ENCODE assay signal across 28 mouse cellular contexts in genomic region chr6:140187106-140187505, GRCm38 (mm10).
DNase-seq lines count a peak whose midpoint lies in the region; ATAC-seq lines count a peak whose summit lies in the region.
"Had no signal": no experiment of that assay in that cellular context is flagged by ENCODE, and none has a peak within 500 bp of the region (broad histone marks: within the 10 kb centered on the region; RNA-seq: fewer than 3 reads in every experiment).

No protein-coding gene starts in this region.

- peak overlapping the region; percentile 46 for H3K27ac ChIP-seq in intestine, embryonic 16.5 days (ENCODE audit: low read length)
- H3K27ac ChIP-seq: limb, embryonic 10.5 days; limb, embryonic 15.5 days; liver, embryonic 15.5 days; midbrain, embryonic 13.5 days had no signal

- H3K9ac ChIP-seq in intestine, embryonic 16.5 days (ENCODE audit: low read depth, low read length): no peak overlapping the region
- H3K9ac ChIP-seq: limb, embryonic 15.5 days; liver, embryonic 15.5 days; midbrain, embryonic 13.5 days had no signal

- H3K36me3 ChIP-seq in intestine, embryonic 16.5 days (ENCODE audit: control insufficient read depth, insufficient read depth, low read length): no peaks in the 10 kb centered on the region
- H3K36me3 ChIP-seq: limb, embryonic 10.5 days; limb, embryonic 15.5 days; liver, embryonic 15.5 days; midbrain, embryonic 13.5 days had no signal

- H3K27me3 ChIP-seq in intestine, embryonic 16.5 days (replicated peaks; ENCODE audit: control insufficient read depth, insufficient read depth, low read length): no peaks in the 10 kb centered on the region
- H3K27me3 ChIP-seq: limb, embryonic 15.5 days; liver, embryonic 15.5 days; megakaryocyte, embryonic 14.5 days; midbrain, embryonic 13.5 days had no signal

- H3K9me3 ChIP-seq in intestine, embryonic 16.5 days (ENCODE audit: control insufficient read depth, low read length): no peaks in the 10 kb centered on the region
- H3K9me3 ChIP-seq: limb, embryonic 10.5 days; limb, embryonic 15.5 days; liver, embryonic 15.5 days; midbrain, embryonic 13.5 days had no signal

- DNase-seq in kidney, postnatal 36 days: peak; percentile 10 to 25
- DNase-seq in kidney, postnatal 10 days: no peak
- DNase-seq in lung, postnatal 14 days: peak; percentile 3
- DNase-seq in lung, postnatal 25 days (ENCODE audit: low spot score): no peak
- DNase-seq in forelimb bud, embryonic 11.5 days (ENCODE audit: low read depth, low spot score): peak; percentile 27
- DNase-seq in retina, embryonic 14.5 days (ENCODE audit: low spot score): no peak
- DNase-seq in gastrocnemius, adult 18-20 months (ENCODE audit: low spot score): no peak
- DNase-seq: adrenal gland, adult 2 months; adrenal gland, postnatal 36 days; cerebellum, adult 2 months; cerebellum, postnatal 14 days; gastrocnemius, postnatal 10 days; heart, postnatal 14 days; kidney, adult 18-20 months; kidney, postnatal 25 days; layer of hippocampus, adult 9-11 months; thymus, adult 2 months; thymus, postnatal 36 days had no signal

- 0 out of 2 replicates have a peak, but pooled peaks cover 4% of the 10 kb centered on the region for H3K4me1 ChIP-seq in intestine, embryonic 16.5 days (ENCODE audit: control insufficient read depth, insufficient read depth, low read length)
- H3K4me1 ChIP-seq: liver, embryonic 15.5 days; megakaryocyte, embryonic 14.5 days; midbrain, embryonic 13.5 days had no signal

- H3K4me3 ChIP-seq in intestine, embryonic 16.5 days (ENCODE audit: low read length): no peak overlapping the region
- H3K4me3 ChIP-seq: erythroblast, embryonic 14.5 days; limb, embryonic 10.5 days; limb, embryonic 15.5 days; liver, embryonic 15.5 days; megakaryocyte, embryonic 14.5 days; midbrain, embryonic 13.5 days had no signal

- H3K4me2 ChIP-seq in intestine, embryonic 16.5 days (ENCODE audit: low read depth, low read length): no peak overlapping the region
- H3K4me2 ChIP-seq: limb, embryonic 15.5 days; liver, embryonic 15.5 days; midbrain, embryonic 13.5 days had no signal

- ATAC-seq in intestine, embryonic 16.5 days: peak; percentile 93
- ATAC-seq: CD4-positive, CD25-positive, alpha-beta regulatory T cell, adult 4 months; forebrain, embryonic 16.5 days; hindbrain, embryonic 16.5 days; midbrain, embryonic 13.5 days had no signal

- WGBS in intestine, embryonic 16.5 days: 50% methylated on average over 6 of the region's 6 CpGs

Comparison
In these comparisons a context has a peak if more than half of its experiments do, and no peak if none do; other contexts are left out.
1. DNase-seq: peak in kidney, postnatal 36 days (2 of 2), lung, postnatal 14 days (single experiment) and forelimb bud, embryonic 11.5 days (single experiment); none in kidney, postnatal 10 days (single experiment), lung, postnatal 25 days (single experiment), retina, embryonic 14.5 days (single experiment) and gastrocnemius, adult 18-20 months (single experiment).